Mouse (Mus musculus) CH12.LX (cell line): ENCODE data around the gene Gse1. TPM values are rescaled to one million over a fixed set of nuclear protein-coding genes. Genes with fewer than 3 reads are reported as not detected.

Experiments used
- DNase-seq: peaks from one replicate; pipeline ENCODE4 v3.0.0-alpha.2; 2013; ENCODE audit errors: extremely low read depth
- H3K27ac ChIP-seq: 2 replicates; pipeline ENCODE4 v1.5.1; 2012; ENCODE audit warnings: low read depth, mild to moderate bottlenecking, control low read depth, moderate library complexity; ENCODE audit not compliant: insufficient read depth
- H3K27me3 ChIP-seq: replicated peaks from 2 replicates; pipeline ENCODE3; 2012; ENCODE audit warnings: inconsistent platforms
- H3K36me3 ChIP-seq, 2 experiments: replicated peaks in 1 of 2; 2 replicates each; pipeline versions ENCODE3 to v1.6.1; 2012; ENCODE audit warnings: inconsistent platforms in 1 of 2, low read length in 1 of 2, mild to moderate bottlenecking in 1 of 2, mixed read lengths in 1 of 2, moderate library complexity in 1 of 2; ENCODE audit not compliant: control insufficient read depth in 1 of 2, insufficient read depth in 1 of 2
- H3K4me1 ChIP-seq, 2 experiments: 2 replicates each; pipeline ENCODE4 v1.6.1; 2012; ENCODE audit warnings: inconsistent platforms in 1 of 2, moderate library complexity in 1 of 2; ENCODE audit not compliant: insufficient read depth in 2 of 2, control insufficient read depth in 1 of 2
- H3K4me2 ChIP-seq: 2 replicates; pipeline ENCODE4 v1.6.1; 2012; ENCODE audit warnings: low read depth, mild to moderate bottlenecking, control low read depth; ENCODE audit not compliant: poor library complexity, insufficient read depth, severe bottlenecking
- H3K4me3 ChIP-seq, 3 experiments: fragments of 150-350 bp in 1 of 3; sonication (generic) in 1 of 3; replicated peaks in 1 of 3; 2 replicates each; pipeline versions ENCODE3 to v1.5.1; 2011 to 2012; ENCODE audit warnings: low read depth in 2 of 3, low read length in 2 of 3, mild to moderate bottlenecking in 2 of 3, moderate library complexity in 2 of 3, control low read depth in 1 of 3, improper control_type of control experiment in 1 of 3, inconsistent platforms in 1 of 3, mixed read lengths in 1 of 3; ENCODE audit not compliant: poor library complexity in 1 of 3
- H3K79me2 ChIP-seq: replicated peaks from 2 replicates; pipeline ENCODE4 v1.6.1; 2012; ENCODE audit warnings: mild to moderate bottlenecking, moderate library complexity; ENCODE audit not compliant: control insufficient read depth, poor library complexity, insufficient read depth, severe bottlenecking; ENCODE audit errors: extremely low read depth
- H3K9ac ChIP-seq: 2 replicates; pipeline ENCODE4 v1.6.1; 2012; ENCODE audit warnings: low read depth, mild to moderate bottlenecking, control low read depth, moderate library complexity; ENCODE audit not compliant: insufficient read depth
- H3K9me3 ChIP-seq: replicated peaks from 2 replicates; pipeline ENCODE3; 2012; ENCODE audit warnings: low read length, inconsistent platforms, mixed read lengths
- CTCF ChIP-seq, 2 experiments: IDR thresholded peaks in 1 of 2; conservative IDR thresholded peaks in 1 of 2; 2 replicates each; pipeline ENCODE4 v1.5.1; 2011 to 2012; ENCODE audit warnings: low read depth in 2 of 2, low read length in 2 of 2, improper control_type of control experiment in 1 of 2, inconsistent platforms in 1 of 2, mild to moderate bottlenecking in 1 of 2, moderate library complexity in 1 of 2
- E2F4 ChIP-seq: IDR thresholded peaks from 2 replicates; pipeline ENCODE4 v1.6.1; 2011; ENCODE audit warnings: low read depth, low read length, improper control_type of control experiment; ENCODE audit not compliant: insufficient replicate concordance
- ELF1 ChIP-seq: IDR thresholded peaks from 2 replicates; pipeline ENCODE4 v1.6.1; 2014; ENCODE audit warnings: low read depth, mild to moderate bottlenecking, inconsistent platforms, low read length, improper control_type of control experiment
- GABPA ChIP-seq: IDR thresholded peaks from 2 replicates; pipeline ENCODE4 v1.6.1; 2012; ENCODE audit warnings: low read depth, low read length, improper control_type of control experiment, inconsistent platforms; ENCODE audit not compliant: insufficient replicate concordance
- HCFC1 ChIP-seq: IDR thresholded peaks from 2 replicates; pipeline ENCODE4 v1.6.1; 2012; ENCODE audit warnings: low read depth, mild to moderate bottlenecking, inconsistent platforms, low read length, improper control_type of control experiment
- IRF4 ChIP-seq: IDR thresholded peaks from 2 replicates; pipeline ENCODE4 v1.6.1; 2014; ENCODE audit warnings: low read depth, mild to moderate bottlenecking, inconsistent platforms, low read length, improper control_type of control experiment
- JUN ChIP-seq: IDR thresholded peaks from 2 replicates; pipeline ENCODE4 v1.6.1; 2011; ENCODE audit warnings: low read depth, mild to moderate bottlenecking, low read length, improper control_type of control experiment, moderate library complexity; ENCODE audit not compliant: insufficient read depth
- MAFK ChIP-seq: IDR thresholded peaks from 2 replicates; pipeline ENCODE4 v1.6.1; 2011; ENCODE audit warnings: low read length, improper control_type of control experiment; ENCODE audit not compliant: insufficient replicate concordance
- MEF2A ChIP-seq: IDR thresholded peaks from 2 replicates; pipeline ENCODE4 v1.6.1; 2014; ENCODE audit warnings: low read depth, mild to moderate bottlenecking, inconsistent platforms, low read length, improper control_type of control experiment, borderline replicate concordance
- MYC ChIP-seq: IDR thresholded peaks from 2 replicates; pipeline ENCODE4 v1.6.1; 2011; ENCODE audit warnings: low read depth, mild to moderate bottlenecking, improper control_type of control experiment, low read length
- NELFE ChIP-seq: IDR thresholded peaks from 2 replicates; pipeline ENCODE4 v1.6.1; 2011; ENCODE audit warnings: low read depth, low read length, improper control_type of control experiment
- PAX5 ChIP-seq: IDR thresholded peaks from 2 replicates; pipeline ENCODE4 v1.6.1; 2012; ENCODE audit warnings: low read length, inconsistent platforms, mixed read lengths
- POLR2AphosphoS2 ChIP-seq: IDR thresholded peaks from 2 replicates; pipeline ENCODE4 v1.6.1; 2011; ENCODE audit warnings: low read depth, low read length, improper control_type of control experiment
- RAD21 ChIP-seq: IDR thresholded peaks from 2 replicates; pipeline ENCODE4 v1.6.1; 2011; ENCODE audit warnings: low read depth, mild to moderate bottlenecking, low read length, improper control_type of control experiment, moderate library complexity
- SMC3 ChIP-seq: IDR thresholded peaks from 2 replicates; pipeline ENCODE4 v1.6.1; 2011; ENCODE audit warnings: low read depth, low read length, improper control_type of control experiment
- TBP ChIP-seq: conservative IDR thresholded peaks from 2 replicates; pipeline ENCODE4 v1.6.1; 2011; ENCODE audit warnings: low read depth, low read length, improper control_type of control experiment
- TCF12 ChIP-seq: IDR thresholded peaks from 2 replicates; pipeline ENCODE4 v1.6.1; 2014; ENCODE audit warnings: low read depth, mild to moderate bottlenecking, inconsistent platforms, low read length, improper control_type of control experiment
- UBTF ChIP-seq: IDR thresholded peaks from 2 replicates; pipeline ENCODE4 v1.6.1; 2012; ENCODE audit warnings: low read depth, mild to moderate bottlenecking, inconsistent platforms, low read length, improper control_type of control experiment, moderate library complexity
- USF1 ChIP-seq: IDR thresholded peaks from 2 replicates; pipeline ENCODE4 v1.6.1; 2014; ENCODE audit warnings: low read depth, mild to moderate bottlenecking, inconsistent platforms, low read length, improper control_type of control experiment
- ZNF384 ChIP-seq: IDR thresholded peaks from 2 replicates; pipeline ENCODE4 v1.6.1; 2012; ENCODE audit warnings: low read depth, low read length, improper control_type of control experiment, inconsistent platforms
- dilution Hi-C: fragments of 300-500 bp; cut with MboI; formaldehyde crosslinking; loops from 2 replicates; pipeline ENCODE4 v1.14.3; 2020; ENCODE audit warnings: low sequenced_read_pairs; ENCODE audit not compliant: extremely low pct_unique_long_range_greater_than_20kb, extremely low pct_ligation_motif_present
- in situ Hi-C: fragments of 300-500 bp; cut with MboI; formaldehyde crosslinking; loops from 3 replicates; pipeline ENCODE4 v1.14.3; 2019; ENCODE audit warnings: low sequenced_read_pairs, low pct_ligation_motif_present, low pct_unique_long_range_greater_than_20kb, mixed read lengths
- polyA plus RNA-seq: library from polyadenylated mRNA; unstranded; fragments of >175 nt; gene quantifications from 2 replicates; pipeline ENCODE4 v1.2.1, GENCODE M21; 2012; ENCODE audit warnings: low read depth; ENCODE audit not compliant: insufficient read length
- total RNA-seq, 2 experiments: library from RNA; depleted of rRNA; stranded (reverse); fragments of 300-350 nt in 1 of 2; fragments of >200 nt in 1 of 2; gene quantifications; 2 replicates each; pipeline ENCODE4 v1.2.3; 2012 to 2014

Gene Gse1
- total and polyA plus RNA-seq, 3 experiments: 1.3 to 9.8 (median 8.5) TPM

DNA sequence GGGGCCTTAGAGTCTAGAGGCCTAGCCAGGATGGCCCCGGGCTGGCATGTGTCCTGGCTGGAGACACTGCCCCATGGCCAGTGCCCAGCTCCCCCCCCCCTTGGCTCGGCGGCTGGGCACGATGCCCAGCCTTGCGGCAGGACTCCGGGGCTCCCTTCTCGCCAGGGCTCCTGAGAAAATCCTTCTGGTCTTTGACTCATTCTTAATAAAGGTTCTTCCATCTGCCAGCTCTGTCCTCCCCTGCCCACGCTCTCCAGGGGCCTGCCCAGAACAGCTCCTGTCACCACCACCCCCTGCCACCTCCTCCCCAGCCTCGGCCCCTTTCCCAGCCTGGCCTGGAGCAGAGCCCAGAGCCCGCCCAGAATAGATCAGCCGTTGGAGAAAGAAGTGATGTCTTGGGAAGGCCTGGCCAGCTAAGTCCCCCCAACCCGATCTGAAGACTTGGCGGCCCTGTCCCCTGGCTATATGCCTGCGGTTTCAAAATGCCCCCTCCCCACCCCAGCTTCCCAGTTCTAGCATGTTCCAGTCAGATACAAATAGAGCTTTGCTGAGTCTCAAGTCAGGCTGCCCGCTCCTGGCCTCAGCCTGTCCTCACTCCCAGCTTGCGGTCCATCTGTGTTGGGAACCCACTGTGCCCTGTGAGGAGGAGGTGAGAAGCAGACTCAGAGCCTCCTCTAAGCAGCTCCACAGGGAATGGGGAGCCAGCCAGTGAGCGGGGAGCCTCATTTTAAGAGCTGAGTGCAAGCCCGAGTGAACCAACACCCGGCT, 154.4 kb downstream of the Gse1 start:
- in situ Hi-C loops: no loop called here
- peaks cover 7% of the 10 kb centered on the region for H3K9me3 ChIP-seq
- H3K4me3 ChIP-seq: no peak overlapping the region
- H3K27me3 ChIP-seq: peaks cover 3% of the 10 kb centered on the region
- DNase-seq: no peak
- H3K27ac ChIP-seq: no peak overlapping the region
- H3K4me2 ChIP-seq: no peak overlapping the region
- no peak for TF ChIP-seq USF1
- TF ChIP-seq IRF4: no peak
- no peak for TF ChIP-seq JUN
- no peak for TF ChIP-seq RAD21
- H3K4me1 ChIP-seq: peaks cover 7 to 24% of the 10 kb centered on the region in 2 experiments
- no peaks in the 10 kb centered on the region for H3K79me2 ChIP-seq
- no peaks in the 10 kb centered on the region for H3K36me3 ChIP-seq
- no peak overlapping the region for H3K9ac ChIP-seq
- dilution Hi-C loops: no loop called here

DNA sequence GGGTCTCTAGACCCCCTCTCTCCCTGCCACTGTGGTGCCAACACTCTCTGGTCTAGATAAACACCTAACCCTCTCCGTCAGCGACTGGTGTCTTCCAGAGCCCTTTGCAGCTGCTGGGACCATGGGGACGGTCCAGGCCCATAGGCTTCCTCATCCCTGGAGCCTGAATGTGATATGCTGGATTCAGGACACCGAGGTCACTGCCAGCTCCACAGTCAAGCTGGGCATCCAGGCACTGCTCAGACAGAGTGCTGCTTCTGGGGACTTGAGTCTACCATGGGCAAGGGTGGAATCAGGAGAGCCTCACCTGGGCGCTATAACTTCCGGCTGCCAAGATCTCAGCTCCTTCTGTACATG, 154.9 kb downstream of the Gse1 start:
- no peak overlapping the region for H3K27ac ChIP-seq
- H3K9me3 ChIP-seq: peaks cover 7% of the 10 kb centered on the region
- no peak overlapping the region for H3K4me3 ChIP-seq
- TF ChIP-seq USF1 (no peak), SMC3 (no peak), TBP (no peak), GABPA (no peak), NELFE (no peak), E2F4 (no peak), MAFK (no peak), MYC (no peak), PAX5 (no peak), ZNF384 (no peak), POLR2AphosphoS2 (no peak), ELF1 (no peak), TCF12 (no peak), UBTF (no peak), RAD21 (no peak), MEF2A (no peak), CTCF (conservative IDR thresholded peaks at IDR 0.05 in 1 of 2, IDR thresholded peaks at IDR 0.05 in 1 of 2; ENCODE audit: low read depth in 2 of 2, low read length in 2 of 2) (no peak), JUN (no peak), HCFC1 (no peak)
- in situ Hi-C loops (no loop called here), dilution Hi-C loops (no loop called here)
- H3K36me3 ChIP-seq: no peaks in the 10 kb centered on the region
- DNase-seq: no peak
- peaks cover 3% of the 10 kb centered on the region for H3K27me3 ChIP-seq
- no peaks in the 10 kb centered on the region for H3K79me2 ChIP-seq
- H3K9ac ChIP-seq: no peak overlapping the region
- H3K4me2 ChIP-seq: no peak overlapping the region
- H3K4me1 ChIP-seq: peaks cover 5 to 23% of the 10 kb centered on the region in 2 experiments
